Mouse (Mus musculus): ENCODE results near the gene Samt4. TPM values are rescaled to one million over a fixed set of nuclear protein-coding genes. Genes with fewer than 3 reads are reported as not detected.
"Not testable (repeated sequence)": the region's sequence is repeated elsewhere in the genome, so short reads cannot be mapped to it uniquely, and the experiment has no call there.

Samt4 gene
- not detected in 2 replicates for polyA plus RNA-seq (2014; fragmentation: Nextera tagmentation; extraction: Ambion mirVana)

- H3K36me3 ChIP-seq (ENCODE audit: control insufficient read depth, insufficient read depth, low read length), result no peaks in the 10 kb centered on the region
- no peak within 1 kb of the TSS for H3K27ac ChIP-seq (ENCODE audit: low read depth, low read length)
- DNase-seq (ENCODE audit: low spot score) (no peak), ATAC-seq (ENCODE audit: low FRiP score) (no peak)
- no peak within 1 kb of the TSS for H3K9ac ChIP-seq (ENCODE audit: low read depth, low read length)
- no peak within 1 kb of the TSS for H3K4me3 ChIP-seq (ENCODE audit: low read depth, low read length)
- no peak within 1 kb of the TSS for H3K4me2 ChIP-seq (replicated peaks; ENCODE audit: low read depth, low read length)
- no peaks in the 10 kb centered on the region for H3K27me3 ChIP-seq (ENCODE audit: control insufficient read depth, insufficient read depth, low read length)
- H3K4me1 ChIP-seq (replicated peaks; ENCODE audit: control insufficient read depth, insufficient read depth, low read length), result no peaks in the 10 kb centered on the region
- H3K9me3 ChIP-seq (ENCODE audit: control insufficient read depth, low read length), result no peaks in the 10 kb centered on the region
These were observed at the start of gene Samt4 for GRCm38 (mm10) chrX:154481702-154482101. Gene Samt4, plus strand, starts transcription at chrX:154482002.

DNA sequence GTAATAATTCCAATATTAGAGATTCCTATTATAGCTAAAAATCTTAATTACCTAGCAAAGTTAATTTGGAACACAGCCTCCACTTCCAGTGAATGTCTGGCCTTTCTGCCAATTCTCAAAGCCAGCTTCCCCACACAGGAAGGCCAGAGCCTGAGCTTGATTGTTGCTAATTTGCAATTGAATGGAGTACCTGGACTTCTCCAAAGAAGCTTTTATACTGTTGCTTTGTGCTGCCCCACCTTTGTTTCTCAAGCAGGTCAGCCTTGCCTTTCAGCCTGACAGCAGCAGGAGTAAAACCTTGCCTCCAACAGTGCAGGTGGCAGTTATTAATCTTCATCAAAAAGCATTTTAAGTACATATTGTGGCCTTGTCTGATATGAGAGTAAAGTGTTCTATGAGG, 38.1 kb upstream of the Samt4 start:
- not testable (repeated sequence) for DNase-seq (ENCODE audit: low spot score); H3K9me3 ChIP-seq (ENCODE audit: control insufficient read depth, low read length); H3K27me3 ChIP-seq (ENCODE audit: control insufficient read depth, insufficient read depth, low read length); H3K9ac ChIP-seq (ENCODE audit: low read depth, low read length); H3K36me3 ChIP-seq (ENCODE audit: control insufficient read depth, insufficient read depth, low read length); H3K4me1 ChIP-seq (replicated peaks; ENCODE audit: control insufficient read depth, insufficient read depth, low read length); H3K4me3 ChIP-seq (ENCODE audit: low read depth, low read length); H3K4me2 ChIP-seq (replicated peaks; ENCODE audit: low read depth, low read length); H3K27ac ChIP-seq (ENCODE audit: low read depth, low read length); ATAC-seq (ENCODE audit: low FRiP score)

- H3K4me1 ChIP-seq (replicated peaks; ENCODE audit: control insufficient read depth, insufficient read depth, low read length); H3K36me3 ChIP-seq (ENCODE audit: control insufficient read depth, insufficient read depth, low read length); H3K27ac ChIP-seq (ENCODE audit: low read depth, low read length); H3K9me3 ChIP-seq (ENCODE audit: control insufficient read depth, low read length); ATAC-seq (ENCODE audit: low FRiP score); H3K4me3 ChIP-seq (ENCODE audit: low read depth, low read length); H3K4me2 ChIP-seq (replicated peaks; ENCODE audit: low read depth, low read length); H3K9ac ChIP-seq (ENCODE audit: low read depth, low read length); DNase-seq (ENCODE audit: low spot score); H3K27me3 ChIP-seq (ENCODE audit: control insufficient read depth, insufficient read depth, low read length): not testable (repeated sequence)
- WGBS, result 71% methylated on average over 3 of the region's 3 CpGs
These were observed 13.4 kb upstream of the Samt4 start for GRCm38 (mm10) chrX:154468386-154468785.

Other genes with a start within 250 kb of the Samt4 start
- gene 4930524N10Rik, start 138.6 kb upstream of the Samt4 start, polyA plus RNA-seq (2014; fragmentation: Nextera tagmentation; extraction: Ambion mirVana), result not detected in 2 replicates
- not detected in 2 replicates for gene Samt2, start 97.4 kb downstream of the Samt4 start, polyA plus RNA-seq (2014; fragmentation: Nextera tagmentation; extraction: Ambion mirVana)